Mouse (Mus musculus): Measurements from ENCODE around the gene Helt.

GRCm38 (mm10) chr8:46308189-46308588, 13.7 kb upstream of the Helt start:
- TF ChIP-seq CTCF (IDR thresholded peaks at IDR 0.05; ENCODE audit: extremely low read depth, insufficient read depth, low read length) (no peak), POLR2A (IDR thresholded peaks at IDR 0.05; ENCODE audit: extremely low read depth, insufficient read depth, low read length) (no peak)
